Mouse (Mus musculus) cerebellum, adult 8-10 months (tissue): Measurements from ENCODE around the gene Xrcc5.

Experiments
- DNase-seq: peaks from one replicate; pipeline ENCODE4 v3.0.0; 2022

The Xrcc5 gene

GRCm38 (mm10) chr1:72316409-72316808, 9.2 kb downstream of the Xrcc5 start:
- DNase-seq: no peak

DNA sequence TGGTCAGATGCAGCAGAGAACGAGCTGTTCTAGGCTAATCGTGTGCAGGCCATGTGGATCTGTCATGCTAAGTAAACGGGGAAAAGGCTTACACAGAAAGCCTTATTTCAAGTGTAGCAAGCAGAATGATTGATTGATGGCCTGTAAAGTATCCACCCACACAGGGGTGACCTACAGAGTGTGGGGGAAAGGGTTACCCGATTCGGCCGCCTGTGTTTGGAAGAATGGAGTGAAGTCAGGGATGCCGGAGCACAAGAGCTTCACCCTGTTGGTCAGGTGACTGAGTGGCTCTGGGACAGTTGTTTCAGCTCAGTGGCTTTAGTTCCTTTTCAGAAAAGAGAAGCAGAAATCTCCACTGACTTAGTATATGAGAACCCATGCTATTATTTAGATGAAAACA, 9.7 kb downstream of the Xrcc5 start:
- DNase-seq: no peak

DNA sequence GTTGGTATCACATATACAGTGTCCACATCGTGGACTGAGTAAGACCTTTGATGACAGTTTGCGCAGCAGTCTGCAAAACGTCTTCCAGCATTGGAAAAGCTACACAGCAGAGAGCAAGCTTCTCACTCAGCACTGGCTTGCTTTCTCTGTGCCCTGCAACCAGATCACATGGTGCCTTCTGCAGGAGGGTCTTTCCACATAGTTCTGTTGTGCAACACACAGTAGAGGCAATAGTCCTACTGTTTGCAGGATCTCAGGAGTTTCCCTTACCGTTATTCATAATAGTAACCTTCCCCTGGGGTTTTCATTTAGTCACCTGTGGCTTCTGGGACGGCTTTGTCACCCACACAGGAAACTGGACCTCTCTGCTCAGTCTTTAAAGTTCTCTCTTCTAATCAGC, 13.5 kb downstream of the Xrcc5 start:
- DNase-seq: no peak

DNA sequence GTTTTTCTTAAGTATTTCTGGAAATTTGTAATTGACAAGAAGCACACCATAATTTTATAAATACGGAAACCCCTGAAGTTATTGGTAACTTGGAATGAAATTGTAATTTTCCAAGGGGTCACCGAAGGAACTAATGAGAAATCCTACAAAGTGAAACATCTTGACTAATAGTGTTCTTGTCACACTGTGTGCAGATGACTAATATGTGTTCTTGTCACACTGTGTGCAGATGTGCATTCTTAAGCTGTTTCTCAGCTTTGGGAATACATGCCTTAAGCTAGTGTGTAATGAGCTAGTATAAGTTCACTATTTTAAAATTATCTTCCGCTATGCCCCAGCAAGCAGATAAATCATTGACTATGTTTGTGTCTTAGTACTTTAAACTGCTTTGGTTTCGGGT, 16.0 kb downstream of the Xrcc5 start:
- DNase-seq: no peak

GRCm38 (mm10) chr1:72326162-72326821, 19.1 kb downstream of the Xrcc5 start:
- no peak for DNase-seq

DNA sequence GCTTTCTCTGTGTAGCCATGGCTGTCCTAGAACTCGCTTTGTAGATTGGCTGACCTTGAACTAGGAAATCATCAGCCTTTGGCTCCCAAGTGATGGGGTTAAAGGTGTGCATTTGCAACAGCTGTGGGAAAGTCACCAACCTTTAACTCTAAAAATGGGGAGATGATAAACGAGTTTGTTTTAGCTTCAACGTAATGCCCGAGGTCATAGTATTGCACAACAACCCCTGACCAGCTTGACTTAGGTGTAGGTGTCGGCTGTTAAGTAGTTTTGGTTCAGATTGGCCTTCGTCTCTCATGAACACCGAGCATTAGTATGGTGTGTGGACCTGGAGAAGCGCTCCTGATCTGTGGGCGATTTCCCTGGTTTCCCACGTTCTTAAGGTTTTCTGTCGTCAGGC, 27.6 kb downstream of the Xrcc5 start:
- DNase-seq: no peak

- DNase-seq: no peak
These were observed 29.6 kb downstream of the Xrcc5 start for GRCm38 (mm10) chr1:72336780-72337179.

GRCm38 (mm10) chr1:72338341-72338740, 31.1 kb downstream of the Xrcc5 start:
- no peak for DNase-seq

DNA sequence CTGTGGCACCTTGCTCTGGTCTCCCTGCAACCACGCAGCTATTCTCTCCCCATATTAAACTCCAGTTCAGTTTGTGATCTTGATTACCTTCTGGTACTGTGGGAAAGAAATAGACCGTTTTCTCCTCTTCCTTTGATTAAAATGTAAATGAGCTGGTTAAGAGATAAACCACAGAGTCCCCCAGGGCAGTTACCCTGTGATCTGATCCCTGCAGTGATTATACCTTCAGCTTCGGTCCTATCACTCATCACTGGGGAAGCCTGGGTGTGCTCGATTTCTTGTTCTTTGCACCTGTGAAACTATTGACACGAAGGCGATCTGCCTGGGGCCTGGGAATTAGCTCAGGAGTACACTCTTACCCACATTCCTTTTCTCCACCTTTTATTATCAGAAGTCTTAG, 40.7 kb downstream of the Xrcc5 start:
- no peak for DNase-seq

DNA sequence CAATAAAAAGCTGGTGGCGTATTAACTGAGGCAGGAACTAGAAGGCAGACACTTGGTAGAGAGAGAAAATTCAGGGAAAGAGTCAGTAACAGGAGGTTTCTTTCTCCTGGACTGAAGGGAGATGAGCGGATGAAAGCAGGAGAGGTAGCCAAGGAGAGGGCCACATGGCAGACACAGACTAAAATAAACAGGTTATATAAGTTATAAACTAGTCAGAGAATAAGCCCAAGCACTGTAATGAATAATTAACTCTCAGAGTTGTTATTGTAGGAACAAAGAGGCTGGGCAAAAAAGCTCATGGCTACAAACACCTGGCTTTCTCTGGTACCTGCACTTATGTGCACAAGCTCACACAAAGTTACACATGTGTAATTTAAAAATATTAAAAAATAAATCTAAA, 47.6 kb downstream of the Xrcc5 start:
- no peak for DNase-seq

- DNase-seq: no peak
These were observed 51.0 kb downstream of the Xrcc5 start for GRCm38 (mm10) chr1:72358216-72358615.

GRCm38 (mm10) chr1:72359462-72359861, 52.2 kb downstream of the Xrcc5 start:
- DNase-seq: no peak

GRCm38 (mm10) chr1:72360809-72361208, 53.6 kb downstream of the Xrcc5 start:
- DNase-seq: no peak

- DNase-seq: no peak
These were observed 57.4 kb downstream of the Xrcc5 start for GRCm38 (mm10) chr1:72364661-72365060.

DNA sequence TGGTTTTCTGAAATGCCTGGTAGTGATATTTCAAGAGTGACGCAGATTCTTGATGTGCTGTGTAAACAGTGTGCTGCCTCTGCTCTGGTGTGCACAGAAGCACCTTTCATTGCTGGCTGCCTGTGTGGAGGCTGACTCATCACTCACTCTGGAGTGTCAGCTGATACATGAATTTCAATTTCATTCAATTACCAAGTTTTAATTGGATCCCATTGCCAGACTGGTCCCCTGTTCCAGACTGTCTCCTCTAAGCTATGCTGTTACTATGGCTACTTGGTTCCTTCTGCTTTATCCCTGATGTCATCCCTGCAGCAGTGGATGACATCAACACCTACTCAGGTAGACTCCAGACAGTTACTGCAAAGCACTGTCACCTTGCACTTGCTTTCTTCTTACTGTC, 65.3 kb downstream of the Xrcc5 start:
- no peak for DNase-seq

DNA sequence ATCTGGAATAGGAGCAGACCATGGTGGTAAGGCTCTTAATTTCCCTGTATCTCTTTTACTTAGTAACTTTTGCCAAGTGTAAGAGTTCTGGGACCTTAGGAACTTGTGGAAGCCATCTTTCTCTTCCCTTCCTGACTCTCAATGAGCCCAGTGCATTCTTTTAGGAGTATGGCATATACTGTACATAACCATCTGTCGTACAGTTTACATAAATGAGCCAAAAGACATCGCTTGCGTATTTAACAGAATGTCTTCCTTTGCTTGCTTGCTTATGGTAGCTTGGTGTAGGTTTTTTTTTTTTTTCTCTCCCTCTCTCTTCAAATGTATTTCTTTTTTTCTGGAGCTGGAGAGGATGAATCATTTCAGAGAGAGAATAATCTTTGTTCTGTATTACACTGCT, 65.7 kb downstream of the Xrcc5 start:
- no peak for DNase-seq

GRCm38 (mm10) chr1:72373648-72374047, 66.4 kb downstream of the Xrcc5 start:
- no peak for DNase-seq

GRCm38 (mm10) chr1:72374049-72374448, 66.8 kb downstream of the Xrcc5 start:
- DNase-seq: no peak

DNA sequence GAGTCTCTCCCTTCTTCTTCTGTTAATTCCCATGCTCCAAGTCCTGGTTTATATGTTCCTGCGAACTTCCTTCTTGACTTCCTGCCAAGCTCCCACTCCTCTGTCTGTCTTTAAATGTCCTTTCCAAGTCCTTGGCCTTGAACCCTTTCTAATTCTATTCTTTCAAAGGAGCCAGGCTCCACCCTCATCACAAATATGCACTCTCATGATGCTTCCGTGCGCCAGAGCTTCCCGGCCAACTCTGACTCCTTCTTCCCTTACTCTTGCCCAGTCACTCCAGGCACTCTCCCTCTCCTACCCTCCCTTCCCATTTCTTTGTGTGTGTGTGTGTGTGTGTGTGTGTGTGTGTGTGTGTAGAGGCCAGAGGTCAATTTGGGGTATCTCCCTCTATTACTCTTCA, 70.9 kb downstream of the Xrcc5 start:
- DNase-seq: no peak

DNA sequence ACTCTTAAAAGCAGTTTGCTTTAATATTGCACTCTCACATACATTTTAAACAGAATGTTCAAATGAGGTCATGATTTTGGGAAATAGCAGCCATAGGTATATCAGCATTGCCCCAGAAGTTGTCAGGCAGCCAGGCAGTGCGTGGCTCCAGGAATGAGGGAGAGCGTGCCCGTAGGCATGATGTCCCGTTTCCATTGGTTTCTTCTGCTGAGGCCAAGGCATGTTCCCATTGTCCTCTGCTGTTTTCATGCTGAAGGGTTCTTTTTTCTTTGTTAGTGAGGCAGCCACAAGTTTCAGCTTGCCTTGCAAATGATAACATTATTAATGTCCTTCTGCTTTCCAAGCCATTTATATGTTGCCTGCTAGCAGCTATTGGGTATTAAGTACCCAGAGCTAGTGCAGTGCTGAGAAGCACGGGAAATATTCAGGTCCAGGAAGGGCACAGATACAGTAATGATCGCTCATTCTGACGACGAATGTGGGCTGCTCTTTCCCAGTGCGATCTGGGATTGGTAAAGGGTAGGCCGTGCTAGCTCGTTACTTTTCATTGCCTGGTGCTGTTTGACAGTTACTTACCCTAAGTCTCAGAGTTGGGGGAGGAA, 72.6 kb downstream of the Xrcc5 start:
- no peak for DNase-seq

DNA sequence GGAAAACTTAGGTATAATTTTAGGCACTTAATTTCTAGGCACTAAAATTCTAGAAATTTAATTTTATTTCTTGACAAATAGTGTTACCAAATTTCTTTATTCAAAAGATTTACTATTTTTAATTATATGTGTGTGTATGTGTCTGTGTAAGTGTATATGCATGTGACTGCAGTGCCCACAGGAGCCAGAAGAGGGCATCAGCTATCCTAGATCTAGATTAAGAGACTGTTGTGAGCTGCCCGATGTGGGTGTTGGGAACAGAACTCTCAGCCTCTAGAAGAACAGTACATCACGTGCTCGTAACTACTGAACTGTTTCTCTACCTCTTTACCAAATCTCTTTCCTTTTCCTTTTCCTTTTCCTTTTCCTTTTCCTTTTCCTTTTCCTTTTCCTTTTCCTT, 73.3 kb downstream of the Xrcc5 start:
- no peak for DNase-seq

DNA sequence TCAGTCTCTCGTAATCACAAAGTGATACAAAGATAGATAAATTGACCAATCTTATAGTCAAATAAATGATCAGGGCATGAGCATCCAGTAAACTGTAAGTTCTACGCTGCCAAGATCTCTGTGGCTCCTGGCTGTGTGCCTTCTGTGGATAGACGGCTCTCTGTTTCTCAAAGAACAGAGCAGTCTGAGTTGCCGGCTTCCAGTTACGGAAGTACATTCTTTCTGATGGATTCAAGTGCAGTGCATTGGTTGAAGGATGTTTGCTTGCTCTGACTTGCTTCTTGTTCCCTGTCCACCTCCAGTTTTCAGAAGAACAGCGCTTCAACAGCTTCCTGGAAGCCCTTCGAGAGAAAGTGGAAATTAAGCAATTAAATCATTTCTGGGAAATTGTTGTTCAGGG, 75.8 kb downstream of the Xrcc5 start:
- DNase-seq: no peak

GRCm38 (mm10) chr1:72383651-72384050, 76.4 kb downstream of the Xrcc5 start:
- no peak for DNase-seq

DNA sequence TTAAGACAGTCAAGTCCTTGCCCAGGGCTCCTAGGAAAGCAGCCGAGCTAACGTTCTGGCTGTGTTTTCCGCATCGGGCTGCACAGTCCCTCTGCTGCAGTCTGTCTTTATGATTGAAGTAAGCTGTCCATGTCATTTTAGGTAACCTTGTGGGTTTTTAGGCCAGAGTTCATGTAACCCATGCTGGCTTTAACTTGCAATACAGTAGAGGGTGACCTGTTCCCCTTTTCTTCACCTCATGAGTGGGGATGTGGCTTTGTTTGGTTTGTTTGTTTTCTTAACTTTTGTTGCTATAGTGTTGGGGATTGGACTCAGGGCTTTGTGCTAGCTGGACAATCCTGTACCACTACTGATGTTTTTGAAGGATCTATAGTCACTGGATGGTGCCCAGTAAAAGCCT, 83.2 kb downstream of the Xrcc5 start:
- no peak for DNase-seq

DNA sequence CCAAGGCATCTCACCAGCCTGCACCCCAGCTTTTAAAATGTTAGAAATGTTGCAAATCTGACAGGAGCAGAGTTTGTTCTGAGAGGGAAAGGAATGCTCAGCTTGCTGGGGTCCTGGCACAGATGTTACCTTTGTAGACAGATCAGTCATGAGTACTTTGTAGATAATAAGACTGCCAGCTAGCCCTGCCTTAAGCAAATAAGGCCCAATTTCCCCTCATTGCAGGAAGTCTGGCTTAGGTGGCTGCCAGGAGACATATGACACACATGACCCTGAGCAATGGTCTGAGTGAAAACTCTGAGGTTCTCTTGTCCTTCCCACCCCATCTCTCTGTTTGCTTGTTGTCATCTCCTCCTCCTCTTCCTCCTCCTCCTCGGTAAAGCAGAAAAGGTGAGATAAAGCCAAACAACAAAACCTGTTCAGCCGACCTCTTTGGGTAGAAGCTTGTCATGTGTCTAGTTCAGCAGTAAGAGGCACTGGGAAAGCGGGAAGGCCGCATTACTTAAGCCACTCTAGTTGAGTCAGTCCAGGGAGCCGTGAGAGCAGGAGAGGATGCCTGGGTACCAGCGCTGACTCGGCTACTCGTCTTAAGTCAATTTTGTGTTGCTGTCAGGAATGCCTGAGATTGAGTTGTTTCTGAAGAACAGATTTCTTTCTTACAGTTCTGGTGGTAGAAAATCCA, 92.6 kb downstream of the Xrcc5 start:
- DNase-seq: no peak
